Comparison of ENCODE assay signal across 8 mouse cellular contexts in genomic region chr5:65764786-65765634, GRCm38 (mm10). TPM values are rescaled to one million over a fixed set of nuclear protein-coding genes. Genes with fewer than 3 reads are reported as not detected.
A peak's percentile ranks its signal among the peaks of the same experiment; 100 is the strongest.
DNase-seq lines count a peak whose midpoint lies in the region; ATAC-seq and TF ChIP-seq lines count a peak whose summit lies in the region.

No protein-coding gene starts in this region.

- DNase-seq in adipocyte (ENCODE audit: low spot score) = peak; percentile 95
- DNase-seq in gastrocnemius, adult 2 months = peak; percentile 92
- DNase-seq in left cerebral cortex, adult 2 months (ENCODE audit: extremely low spot score in 1 of 2, low spot score in 2 of 2) = peak; percentile 80 to 86
- peak; percentile 75 for DNase-seq in retina, postnatal 7 days (ENCODE audit: low read depth, low spot score)
- DNase-seq in urinary bladder, adult 2 months (ENCODE audit: low spot score) = peak; percentile 54

- H3K4me1 ChIP-seq in cortical plate, adult 2 months (ENCODE audit: control insufficient read depth, insufficient read depth, low read length) = no peaks in the 10 kb centered on the region; the same call in 1 of the 2 replicates
- peaks cover 5% of the 10 kb centered on the region for H3K4me1 ChIP-seq in hindbrain, embryonic 16.5 days (ENCODE audit: control insufficient read depth, insufficient read depth, low read depth, low read length)

- peak; percentile 78 for TF ChIP-seq POLR2A in cortical plate, adult 2 months (IDR thresholded peaks at IDR 0.05; ENCODE audit: extremely low read depth, insufficient read depth, low read length)

- H3K4me2 ChIP-seq in hindbrain, embryonic 16.5 days (ENCODE audit: low read length) = peak overlapping the region; percentile 72

- ATAC-seq in hindbrain, embryonic 16.5 days = peak; percentile 92

- peaks cover 11% of the 10 kb centered on the region; the same call in 1 of the 2 replicates for H3K79me2 ChIP-seq in macrophage (ENCODE audit: inconsistent target)

- intact Hi-C loops in gastrocnemius, adult 2 months (cut with DNase I) = loop anchor here (2.0 to 5.0 kb wide), 3 partner anchors 43 to 172 kb away; partner anchors contain the start of gene Pds5a
- intact Hi-C loops in left cerebral cortex, adult 2 months (cut with DNase I) = loop anchor here (5.0 kb wide), 2 partner anchors 172 to 187 kb away; no protein-coding TSS in a partner anchor

- no peaks in the 10 kb centered on the region for H3K27me3 ChIP-seq in hindbrain, embryonic 16.5 days (replicated peaks; ENCODE audit: control insufficient read depth, insufficient read depth, low read length)

- H3K27ac ChIP-seq in cortical plate, adult 2 months (ENCODE audit: insufficient read depth, low read length) = 0 out of 2 replicates have a peak overlapping the region, but pooled peaks have one; percentile 9
- H3K27ac ChIP-seq in gastrocnemius, adult 2 months = peak overlapping the region; percentile 100
- H3K27ac ChIP-seq in hindbrain, embryonic 16.5 days (ENCODE audit: low read depth, low read length) = peak overlapping the region; percentile 100
- H3K27ac ChIP-seq in left cerebral cortex, adult 2 months = peak overlapping the region; percentile 95
- H3K27ac ChIP-seq in macrophage = peak overlapping the region; percentile 34

- 3% methylated on average over 36 of the region's 36 CpGs for WGBS in hindbrain, embryonic 16.5 days
- 3% methylated on average over 36 of the region's 36 CpGs for WGBS in macrophage (ENCODE audit: missing documents)

- no peaks in the 10 kb centered on the region for H3K36me3 ChIP-seq in hindbrain, embryonic 16.5 days (ENCODE audit: control insufficient read depth, insufficient read depth, low read length)
- H3K36me3 ChIP-seq in macrophage (ENCODE audit: inconsistent target) = no peaks in the 10 kb centered on the region

- TF ChIP-seq CTCF in cortical plate, adult 2 months (IDR thresholded peaks at IDR 0.05; ENCODE audit: extremely low read depth, insufficient read depth, low read length) = no peak
- TF ChIP-seq CTCF in gastrocnemius, adult 2 months (IDR thresholded peaks at IDR 0.05) = no peak
- TF ChIP-seq CTCF in left cerebral cortex, adult 2 months (IDR thresholded peaks at IDR 0.05) = no peak

- peak overlapping the region; percentile 66 for H3K4me3 ChIP-seq in cortical plate, adult 2 months (ENCODE audit: insufficient read depth, low read length)
- peak overlapping the region; percentile 99 for H3K4me3 ChIP-seq in gastrocnemius, adult 2 months
- peak overlapping the region; percentile 91 for H3K4me3 ChIP-seq in hindbrain, embryonic 16.5 days (ENCODE audit: low read length)
- H3K4me3 ChIP-seq in left cerebral cortex, adult 2 months = peak overlapping the region; percentile 77
- peak overlapping the region; percentile 74 for H3K4me3 ChIP-seq in macrophage (ENCODE audit: inconsistent target)

- H3K9me3 ChIP-seq in hindbrain, embryonic 16.5 days (ENCODE audit: control insufficient read depth, low read length) = no peaks in the 10 kb centered on the region

- peak overlapping the region; percentile 99 for H3K9ac ChIP-seq in hindbrain, embryonic 16.5 days (ENCODE audit: low read depth, low read length)

RNA-seq across cellular contexts. Expression of gene N4bp2, which starts 1.7 kb away (rescaled TPM):
- 3.7 and 3.8 TPM in 2 replicates for polyA plus RNA-seq in cortical plate, adult 2 months (2012; rRNA removed)
- total RNA-seq in gastrocnemius, adult 2 months (2021) = 1 to 10 TPM; 5.0 to 7.8 TPM
- 12.0 and 12.1 TPM in 2 replicates for polyA plus RNA-seq in hindbrain, embryonic 16.5 days (2015; fragmentation: Nextera tagmentation; extraction: Ambion mirVana)
- 1 to 10 TPM; 6.4 to 7.7 TPM for total RNA-seq in left cerebral cortex, adult 2 months (2021)
- total RNA-seq in macrophage (2018; cell fraction: chromatin; rRNA removed) = 10 to 100 TPM; 19.4 to 72.0 (median 48.8) TPM
- 10 to 100 TPM in 13 of 26 experiments, 1 to 10 TPM in 13; 6.4 to 16.1 (median 9.9) TPM for total RNA-seq in macrophage (2018; cell fraction: cytosol; rRNA removed)
- 10 to 100 TPM; 14.8 to 46.1 (median 26.3) TPM for total RNA-seq in macrophage (2018; cell fraction: nucleus; rRNA removed)
- 5.2 to 7.6 TPM (median 5.6 TPM) in 3 replicates for polyA plus RNA-seq in macrophage (2018)
- polyA plus RNA-seq in urinary bladder, adult 2 months (2012; rRNA removed) = 7.9 TPM in 2 replicates

Comparison
In these comparisons a context has a peak if more than half of its experiments do, and no peak if none do; other contexts are left out.
1. Peak in every context shown above with its lines: DNase-seq, ATAC-seq, H3K4me3 ChIP-seq and H3K27ac ChIP-seq.
2. H3K27ac ChIP-seq: peak in every context shown above with its lines; median percentile 100 in gastrocnemius, adult 2 months; 100 in hindbrain, embryonic 16.5 days; 95 in left cerebral cortex, adult 2 months; 34 in macrophage; 9 in cortical plate, adult 2 months.